Mouse (Mus musculus) cortical plate, adult 2 months (tissue): ENCODE data around the gene Ell. TPM values are rescaled to one million over a fixed set of nuclear protein-coding genes. Genes with fewer than 3 reads are reported as not detected.
A peak's percentile ranks its signal among the peaks of the same experiment; 100 is the strongest.

Experiments used
- H3K27ac ChIP-seq: fragments of 200-500 bp; 2 replicates; pipeline ENCODE4 v1.5.1; 2012; ENCODE audit warnings: low read length, control low read depth, inconsistent platforms; ENCODE audit not compliant: insufficient read depth
- H3K4me1 ChIP-seq: fragments of 200-500 bp; 2 replicates; pipeline ENCODE4 v1.6.1; 2011; ENCODE audit warnings: low read length; ENCODE audit not compliant: control insufficient read depth, insufficient read depth
- H3K4me3 ChIP-seq: fragments of 200-500 bp; 2 replicates; pipeline ENCODE4 v1.5.1; 2011; ENCODE audit warnings: mild to moderate bottlenecking, low read length, control low read depth; ENCODE audit not compliant: insufficient read depth
- CTCF ChIP-seq: fragments of 200-500 bp; IDR thresholded peaks from 2 replicates; pipeline ENCODE4 v1.5.1; 2011; ENCODE audit warnings: mild to moderate bottlenecking, control low read depth, low read length; ENCODE audit not compliant: insufficient read depth; ENCODE audit errors: extremely low read depth
- POLR2A ChIP-seq: fragments of 200-500 bp; IDR thresholded peaks from 2 replicates; pipeline ENCODE4 v1.6.1; 2011; ENCODE audit warnings: mild to moderate bottlenecking, low read length, control low read depth; ENCODE audit not compliant: insufficient read depth; ENCODE audit errors: extremely low read depth
- polyA plus RNA-seq: library from polyadenylated mRNA; depleted of rRNA; stranded (reverse); fragments of >200 nt; gene quantifications from 2 replicates; pipeline ENCODE4 v1.2.3, GENCODE M21; 2012; rRNA removed

The Ell gene
- polyA plus RNA-seq, result 23.8 and 23.9 TPM in 2 replicates

GRCm38 (mm10) chr8:70539077-70539813 is at the start of gene Ell:
Gene Ell (plus strand): TSS chr8:70539457.
- Histone ChIP-seq H3K4me3 (peak within 1 kb of the TSS; percentile 43), H3K27ac (peak within 1 kb of the TSS; percentile 58), H3K4me1 (peaks cover 3% of the 10 kb centered on the region; the same call in 1 of the 2 replicates)
- TF ChIP-seq CTCF, result no peak
- peak; percentile 74 for TF ChIP-seq POLR2A

- no peak overlapping the region for H3K4me3 ChIP-seq
- no peak overlapping the region for H3K27ac ChIP-seq
- H3K4me1 ChIP-seq, result peaks cover 4% of the 10 kb centered on the region
- TF ChIP-seq POLR2A (no peak), CTCF (no peak)
Observed at GRCm38 (mm10) chr8:70489576-70489975, 49.7 kb upstream of the Ell start.

- no peak for TF ChIP-seq CTCF
- no peak for TF ChIP-seq POLR2A
- H3K4me1 ChIP-seq, result peaks cover 2% of the 10 kb centered on the region
- H3K4me3 ChIP-seq, result no peak overlapping the region
Observed at GRCm38 (mm10) chr8:70490061-70490879, 49.0 kb upstream of the Ell start.

GRCm38 (mm10) chr8:70490880-70491495 is 48.3 kb upstream of the Ell start:
- H3K4me3 ChIP-seq, result no peak overlapping the region
- no peak overlapping the region for H3K27ac ChIP-seq
- TF ChIP-seq POLR2A (no peak), CTCF (no peak)
- peaks cover 1% of the 10 kb centered on the region; the same call in 1 of the 2 replicates for H3K4me1 ChIP-seq

More at GRCm38 (mm10) chr8:70490061-70490879, 49.0 kb upstream of the Ell start:
- H3K27ac ChIP-seq, result no peak overlapping the region

GRCm38 (mm10) chr8:70492664-70493640 is 46.3 kb upstream of the Ell start, which contains the start of gene Crlf1:
Gene Crlf1 (plus strand): TSS chr8:70493158.
- TF ChIP-seq POLR2A (no peak), CTCF (no peak)
- Histone ChIP-seq H3K27ac (no peak within 1 kb of the TSS), H3K4me3 (no peak within 1 kb of the TSS), H3K4me1 (no peaks in the 10 kb centered on the region)

- no peak overlapping the region for H3K4me3 ChIP-seq
- no peaks in the 10 kb centered on the region for H3K4me1 ChIP-seq
- no peak overlapping the region for H3K27ac ChIP-seq
- TF ChIP-seq POLR2A, result no peak
- TF ChIP-seq CTCF, result no peak
Observed at GRCm38 (mm10) chr8:70493692-70494415, 45.4 kb upstream of the Ell start.

GRCm38 (mm10) chr8:70494416-70494945 is 44.8 kb upstream of the Ell start:
- TF ChIP-seq POLR2A (no peak), CTCF (no peak)
- Histone ChIP-seq H3K4me1 (no peaks in the 10 kb centered on the region), H3K27ac (no peak overlapping the region), H3K4me3 (no peak overlapping the region)

DNA sequence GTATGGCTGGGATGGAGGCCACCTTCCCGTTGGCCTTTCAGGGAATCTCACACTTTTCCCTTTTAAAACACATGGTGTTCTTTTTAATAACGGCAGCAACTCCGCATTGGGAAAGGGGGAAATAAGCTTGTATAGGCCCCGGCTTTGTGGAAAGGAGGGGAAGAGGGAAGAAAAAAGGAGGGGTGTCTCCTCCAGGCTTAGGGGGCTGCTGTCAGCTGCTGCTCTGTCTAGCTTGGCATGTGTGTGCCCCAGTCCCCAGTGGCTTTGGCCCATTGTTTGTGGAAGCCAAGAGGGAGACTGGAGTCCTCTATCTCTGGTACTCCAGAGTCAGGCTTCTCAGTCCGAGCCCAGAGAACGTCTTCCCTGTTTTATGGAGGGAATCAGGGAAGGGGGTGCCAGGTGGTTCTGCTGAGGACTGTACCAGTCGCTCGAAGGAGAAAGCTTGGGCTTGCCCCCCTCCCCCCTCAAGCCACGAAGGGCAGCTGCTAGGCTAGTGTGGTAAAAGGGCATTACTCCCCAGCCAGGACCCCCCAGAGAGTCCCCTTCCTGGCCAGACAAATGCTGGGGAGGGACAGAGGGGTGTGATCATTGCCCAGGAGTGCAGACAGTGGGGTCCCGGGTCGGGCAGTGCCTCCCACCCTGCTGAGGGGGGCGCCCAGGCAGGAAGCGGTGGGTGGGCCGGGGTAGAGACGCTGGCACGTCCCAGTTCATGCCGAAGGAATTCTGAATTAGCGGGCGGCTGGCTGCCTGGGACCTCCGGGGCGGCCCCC is 44.1 kb upstream of the Ell start:
- Histone ChIP-seq H3K4me3 (no peak overlapping the region), H3K27ac (no peak overlapping the region), H3K4me1 (no peaks in the 10 kb centered on the region)
- TF ChIP-seq POLR2A (no peak), CTCF (no peak)
